Mouse (Mus musculus) heart, embryonic 14.5 days (tissue): ENCODE data around the gene Eif4g3. TPM values are rescaled to one million over a fixed set of nuclear protein-coding genes. Genes with fewer than 3 reads are reported as not detected.

Experiments used
- ATAC-seq: fragments of 200-750 bp; cut with Nextera tagmentation; 2 replicates; pipeline ENCODE4 v1.8.0; 2017; ENCODE audit warnings: low read depth, moderate TSS enrichment; ENCODE audit not compliant: insufficient number of reproducible peaks, insufficient read depth, low FRiP score
- H3K27ac ChIP-seq, 2 experiments: fragments of 200-500 bp in 1 of 2; fragments of 300-500 bp in 1 of 2; sonication (generic) in 1 of 2; replicated peaks in 1 of 2; 2 replicates each; pipeline ENCODE4 v1.5.1; 2012 to 2014; ENCODE audit warnings: low read depth in 2 of 2, low read length in 2 of 2, control low read depth in 1 of 2, mild to moderate bottlenecking in 1 of 2, mixed read lengths in 1 of 2; ENCODE audit not compliant: control insufficient read depth in 1 of 2, insufficient read depth in 1 of 2
- H3K27me3 ChIP-seq: fragments of 300-500 bp; sonication (generic); 2 replicates; pipeline ENCODE4 v1.6.1; 2014; ENCODE audit warnings: mild to moderate bottlenecking, low read length, control low read depth; ENCODE audit not compliant: control insufficient read depth, insufficient read depth
- H3K36me3 ChIP-seq: fragments of 300-500 bp; sonication (generic); 2 replicates; pipeline ENCODE4 v1.6.1; 2014; ENCODE audit warnings: mild to moderate bottlenecking, control low read depth, low read length, mixed read lengths; ENCODE audit not compliant: control insufficient read depth, insufficient read depth
- H3K4me1 ChIP-seq, 2 experiments: fragments of 200-500 bp in 1 of 2; fragments of 300-500 bp in 1 of 2; sonication (generic) in 1 of 2; 2 replicates each; pipeline ENCODE4 v1.6.1; 2012 to 2014; ENCODE audit warnings: low read length in 2 of 2, control low read depth in 1 of 2, mixed read lengths in 1 of 2; ENCODE audit not compliant: control insufficient read depth in 2 of 2, insufficient read depth in 2 of 2
- H3K4me2 ChIP-seq: fragments of 300-500 bp; sonication (generic); 2 replicates; pipeline ENCODE4 v1.6.1; 2014; ENCODE audit warnings: mild to moderate bottlenecking, low read length
- H3K4me3 ChIP-seq, 2 experiments: fragments of 200-500 bp in 1 of 2; fragments of 300-500 bp in 1 of 2; sonication (generic) in 1 of 2; 2 replicates each; pipeline ENCODE4 v1.5.1; 2012 to 2014; ENCODE audit warnings: low read length in 2 of 2, mild to moderate bottlenecking in 2 of 2, control low read depth in 1 of 2, low read depth in 1 of 2, moderate library complexity in 1 of 2; ENCODE audit not compliant: control insufficient read depth in 1 of 2, insufficient read depth in 1 of 2
- H3K9ac ChIP-seq: fragments of 300-500 bp; sonication (generic); 2 replicates; pipeline ENCODE4 v1.6.1; 2014; ENCODE audit warnings: mild to moderate bottlenecking, low read length
- H3K9me3 ChIP-seq: fragments of 300-500 bp; sonication (generic); 2 replicates; pipeline ENCODE4 v1.6.1; 2016; ENCODE audit warnings: low read length, control low read depth; ENCODE audit not compliant: control insufficient read depth
- WGBS: fragments of 180-500 bp; shearing (Covaris S2); extraction: QIAGEN DNeasy Blood & Tissue Kit; methylation state at CpG from one replicate; pipeline ENCODE4 v1.1.7; 2014; 5-methylcytosine and 5-hydroxymethylcytosine counted together
- polyA plus RNA-seq: library from polyadenylated mRNA; unstranded; fragments of >200 nt; fragmentation: Nextera tagmentation; extraction: Ambion mirVana; gene quantifications from 2 replicates; pipeline ENCODE4 v1.2.1, GENCODE M21; 2014

The Eif4g3 gene
- polyA plus RNA-seq, 1 experiment from 2014 or later: 24.9 TPM

- Histone ChIP-seq H3K36me3 (peaks cover 87% of the 10 kb centered on the region), H3K9me3 (no peaks in the 10 kb centered on the region), H3K27ac (no peak overlapping the region), H3K4me1 (peaks cover 5 to 14% of the 10 kb centered on the region in 2 experiments), H3K9ac (no peak overlapping the region), H3K27me3 (no peaks in the 10 kb centered on the region), H3K4me3 (no peak overlapping the region), H3K4me2 (no peak overlapping the region)
- WGBS: 74% methylated on average over 3 of the region's 3 CpGs
- no peak for ATAC-seq
Observed at GRCm38 (mm10) chr4:138168162-138168561, 175.3 kb downstream of the Eif4g3 start.

GRCm38 (mm10) chr4:138169420-138169819 is 176.6 kb downstream of the Eif4g3 start:
- Histone ChIP-seq H3K9me3 (no peaks in the 10 kb centered on the region), H3K36me3 (peaks cover 96% of the 10 kb centered on the region), H3K4me2 (no peak overlapping the region), H3K27ac (no peak overlapping the region), H3K9ac (no peak overlapping the region), H3K4me1 (peaks cover 0 to 2% of the 10 kb centered on the region in 2 experiments; a peak in 1 of 4 replicates), H3K27me3 (no peaks in the 10 kb centered on the region), H3K4me3 (no peak overlapping the region)
- no peak for ATAC-seq
- WGBS: 92% methylated on average over 4 of the region's 4 CpGs

- Histone ChIP-seq H3K27ac (no peak overlapping the region), H3K36me3 (peaks cover 100% of the 10 kb centered on the region), H3K9me3 (no peaks in the 10 kb centered on the region), H3K4me2 (no peak overlapping the region), H3K4me1 (no peaks in the 10 kb centered on the region), H3K27me3 (no peaks in the 10 kb centered on the region), H3K9ac (no peak overlapping the region), H3K4me3 (no peak overlapping the region)
- 97% methylated on average over 4 of the region's 4 CpGs for WGBS
- no peak for ATAC-seq
Observed at GRCm38 (mm10) chr4:138172686-138173085, 179.9 kb downstream of the Eif4g3 start.

- Histone ChIP-seq H3K9me3 (no peaks in the 10 kb centered on the region), H3K4me1 (no peaks in the 10 kb centered on the region), H3K9ac (no peak overlapping the region), H3K4me2 (no peak overlapping the region), H3K4me3 (no peak overlapping the region), H3K36me3 (peaks cover 96% of the 10 kb centered on the region), H3K27ac (no peak overlapping the region), H3K27me3 (no peaks in the 10 kb centered on the region)
- WGBS: 96% methylated on average over 5 of the region's 5 CpGs
- no peak for ATAC-seq
Observed at GRCm38 (mm10) chr4:138179391-138179790, 186.6 kb downstream of the Eif4g3 start.

- Histone ChIP-seq H3K27ac (no peak overlapping the region), H3K4me2 (no peak overlapping the region), H3K4me1 (no peaks in the 10 kb centered on the region), H3K9ac (no peak overlapping the region), H3K9me3 (no peaks in the 10 kb centered on the region), H3K4me3 (no peak overlapping the region), H3K36me3 (peaks cover 96% of the 10 kb centered on the region), H3K27me3 (no peaks in the 10 kb centered on the region)
- no peak for ATAC-seq
- WGBS: 91% methylated on average over 4 of the region's 4 CpGs
Observed at GRCm38 (mm10) chr4:138180719-138181118, 187.9 kb downstream of the Eif4g3 start.

GRCm38 (mm10) chr4:138184056-138184455 is 191.2 kb downstream of the Eif4g3 start:
- no peak overlapping the region for H3K4me3 ChIP-seq
- 87% methylated on average over 5 of the region's 5 CpGs for WGBS
- H3K36me3 ChIP-seq: peaks cover 93% of the 10 kb centered on the region

GRCm38 (mm10) chr4:138184573-138184981 is 191.8 kb downstream of the Eif4g3 start:
- Histone ChIP-seq H3K27ac (no peak overlapping the region), H3K27me3 (no peaks in the 10 kb centered on the region), H3K4me2 (no peak overlapping the region), H3K9me3 (no peaks in the 10 kb centered on the region), H3K4me1 (peaks cover 11 to 23% of the 10 kb centered on the region in 2 experiments), H3K36me3 (peaks cover 94% of the 10 kb centered on the region), H3K4me3 (no peak overlapping the region), H3K9ac (no peak overlapping the region)
- no peak for ATAC-seq
- 68% methylated on average over 5 of the region's 5 CpGs for WGBS

More at GRCm38 (mm10) chr4:138184056-138184455, 191.2 kb downstream of the Eif4g3 start:
- Histone ChIP-seq H3K4me1 (peaks cover 11 to 19% of the 10 kb centered on the region in 2 experiments), H3K27me3 (no peaks in the 10 kb centered on the region), H3K9me3 (no peaks in the 10 kb centered on the region), H3K4me2 (no peak overlapping the region), H3K27ac (no peak overlapping the region), H3K9ac (no peak overlapping the region)
- no peak for ATAC-seq

GRCm38 (mm10) chr4:138185961-138186360 is 193.1 kb downstream of the Eif4g3 start:
- H3K4me1 ChIP-seq: peaks cover 11 to 23% of the 10 kb centered on the region in 2 experiments
- no peak overlapping the region for H3K27ac ChIP-seq
- H3K9ac ChIP-seq: no peak overlapping the region
- 87% methylated on average over 7 of the region's 7 CpGs for WGBS
- ATAC-seq: no peak
- H3K27me3 ChIP-seq: no peaks in the 10 kb centered on the region
- H3K9me3 ChIP-seq: no peaks in the 10 kb centered on the region
- peaks cover 94% of the 10 kb centered on the region for H3K36me3 ChIP-seq
- no peak overlapping the region for H3K4me3 ChIP-seq
- H3K4me2 ChIP-seq: no peak overlapping the region
